Mouse (Mus musculus) lung, postnatal 36 days (tissue): ENCODE measurements around the gene Sirt7.
A peak's percentile ranks its signal among the peaks of the same experiment; 100 is the strongest.
"Not testable (repeated sequence)": the region's sequence is repeated elsewhere in the genome, so short reads cannot be mapped to it uniquely, and the experiment has no call there.

Experiments
- DNase-seq: peaks from one replicate; pipeline ENCODE4 v3.0.0; 2022; ENCODE audit warnings: mixed read lengths

Gene Sirt7

GRCm38 (mm10) chr11:120616617-120617294 lies 8.3 kb downstream of the Sirt7 start:
- DNase-seq, result no peak

- DNase-seq, result no peak
These were observed 9.3 kb downstream of the Sirt7 start for GRCm38 (mm10) chr11:120615606-120616203.

DNA sequence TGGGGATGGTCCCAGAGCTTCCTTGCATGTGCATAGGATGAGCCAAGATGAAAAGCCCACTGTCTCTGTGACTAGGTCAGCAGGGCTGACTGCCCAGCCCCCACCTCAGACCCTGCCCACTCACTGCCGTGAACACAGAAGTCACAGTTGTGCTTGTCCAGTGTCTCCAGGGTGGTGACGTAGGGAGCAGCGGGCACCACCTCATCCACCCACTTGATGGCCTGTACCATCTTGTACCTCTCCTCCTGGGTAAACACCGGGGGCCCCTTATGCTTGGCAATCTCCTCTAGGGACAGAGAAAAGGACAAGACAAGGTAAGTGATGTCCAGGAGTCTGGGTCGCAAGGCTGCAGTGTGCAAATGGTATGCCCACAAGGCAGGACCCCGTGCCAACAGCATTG lies 9.9 kb downstream of the Sirt7 start:
- DNase-seq, result no peak

GRCm38 (mm10) chr11:120613976-120614375 lies 11.1 kb downstream of the Sirt7 start:
- no peak for DNase-seq

GRCm38 (mm10) chr11:120613481-120613972 lies 11.5 kb downstream of the Sirt7 start:
- DNase-seq, result no peak

GRCm38 (mm10) chr11:120612763-120613162 lies 12.3 kb downstream of the Sirt7 start:
- DNase-seq, result peak; percentile 79

- no peak for DNase-seq
These were observed 14.5 kb downstream of the Sirt7 start for GRCm38 (mm10) chr11:120610477-120611046.

DNA sequence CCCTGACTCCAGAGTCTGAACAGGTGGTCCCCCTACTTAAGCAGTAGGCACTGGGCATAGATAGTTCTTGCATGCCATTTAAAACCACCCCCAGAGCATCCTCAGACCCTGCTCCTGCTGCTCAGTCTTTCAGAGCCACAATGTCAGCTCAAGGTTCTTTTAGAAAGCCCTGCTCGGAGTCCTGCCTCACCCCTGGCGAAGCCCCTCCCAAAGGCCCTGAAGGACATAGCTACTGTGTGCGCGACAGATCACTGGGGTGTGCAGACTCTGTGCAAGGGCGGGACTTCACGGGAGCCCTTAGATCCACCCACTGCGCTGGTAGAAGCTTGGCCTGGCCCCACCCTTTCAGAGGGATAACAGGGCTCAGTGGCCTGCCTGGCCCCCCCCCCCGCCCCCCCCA lies 15.8 kb downstream of the Sirt7 start:
- no peak for DNase-seq

- no peak for DNase-seq
These were observed 16.6 kb downstream of the Sirt7 start, which contains the start of gene Npb for GRCm38 (mm10) chr11:120608241-120609034. Gene Npb, plus strand, starts transcription at chr11:120608477.

DNA sequence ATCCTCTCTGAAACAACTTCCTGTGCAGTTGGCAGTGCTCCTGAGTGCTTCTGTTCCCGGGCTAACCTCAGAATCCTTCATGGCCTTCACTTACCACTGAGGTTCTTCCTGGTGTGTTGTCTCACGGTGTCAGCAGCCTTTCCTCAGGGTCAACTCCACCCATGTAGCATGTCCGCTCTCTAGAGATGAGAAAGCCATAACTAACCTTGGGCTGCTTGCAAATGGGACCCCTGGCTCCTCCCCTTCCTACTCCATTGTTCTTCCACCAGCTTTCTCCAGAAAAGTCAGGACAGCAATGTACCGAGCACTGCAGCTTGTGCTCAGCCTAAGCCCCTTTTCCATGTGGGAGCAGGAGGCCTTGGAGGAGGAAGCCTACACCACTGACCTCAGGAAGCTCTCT lies 18.3 kb downstream of the Sirt7 start:
- DNase-seq, result no peak

DNA sequence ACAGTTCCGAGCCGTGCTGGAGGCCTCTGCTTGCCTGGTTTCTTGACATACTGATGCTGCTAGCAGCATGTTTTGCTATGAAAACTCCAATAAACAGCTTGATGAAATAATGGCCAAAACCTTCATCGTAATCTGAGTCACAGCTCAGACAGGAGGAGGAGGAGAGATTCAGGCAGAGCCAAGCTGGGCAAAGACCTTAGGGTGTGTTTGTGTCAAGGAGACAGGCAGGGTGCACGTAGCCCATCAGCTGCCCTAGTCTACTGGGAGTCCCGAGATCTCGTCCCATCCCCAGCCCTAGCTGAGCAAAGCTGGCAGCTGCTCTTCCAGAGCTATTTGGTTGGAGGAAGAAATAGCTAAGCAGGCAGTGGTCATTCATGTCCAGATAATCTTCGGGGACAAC lies 19.4 kb downstream of the Sirt7 start:
- no peak for DNase-seq

DNA sequence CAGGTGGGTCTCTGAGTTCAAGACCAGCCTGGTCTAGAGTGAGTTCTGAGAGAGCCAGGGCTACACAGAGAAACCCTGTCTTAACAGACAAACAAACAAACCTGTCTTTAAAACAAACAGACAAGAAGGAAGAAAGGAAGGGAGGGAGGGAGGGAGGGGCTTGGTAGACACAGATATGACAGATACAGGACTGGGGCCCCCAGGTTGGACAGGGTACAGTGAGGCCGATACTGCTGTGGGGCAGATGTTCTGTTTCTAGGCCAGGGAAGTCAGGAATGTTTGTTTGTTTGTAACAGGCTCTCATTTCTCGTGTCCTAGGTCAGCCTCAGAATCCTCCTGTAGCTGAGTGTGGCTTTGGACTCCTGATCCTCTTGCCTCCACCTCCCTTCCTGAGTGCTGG lies 21.5 kb downstream of the Sirt7 start:
- no peak for DNase-seq

DNA sequence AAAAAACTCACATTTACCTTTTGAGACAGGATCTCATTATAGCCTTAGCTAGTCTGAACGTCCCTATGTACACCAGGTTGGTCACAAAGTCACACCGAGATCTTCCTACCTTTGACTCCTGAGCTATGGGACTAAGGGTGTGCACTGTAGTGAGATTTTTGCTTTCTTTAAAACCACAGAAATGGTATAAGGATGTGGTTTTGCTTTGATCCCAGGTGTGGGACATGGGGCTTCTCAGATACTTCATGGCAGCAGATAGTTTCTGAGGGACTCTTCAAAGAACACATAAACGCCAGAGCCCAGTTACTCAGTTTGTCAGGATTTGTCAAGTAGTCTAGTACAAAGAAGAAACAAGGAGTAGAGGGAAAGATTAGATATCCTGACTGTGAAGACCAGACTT lies 24.3 kb downstream of the Sirt7 start:
- DNase-seq, result no peak

- DNase-seq, result no peak
These were observed 26.0 kb downstream of the Sirt7 start for GRCm38 (mm10) chr11:120598990-120599549.

DNA sequence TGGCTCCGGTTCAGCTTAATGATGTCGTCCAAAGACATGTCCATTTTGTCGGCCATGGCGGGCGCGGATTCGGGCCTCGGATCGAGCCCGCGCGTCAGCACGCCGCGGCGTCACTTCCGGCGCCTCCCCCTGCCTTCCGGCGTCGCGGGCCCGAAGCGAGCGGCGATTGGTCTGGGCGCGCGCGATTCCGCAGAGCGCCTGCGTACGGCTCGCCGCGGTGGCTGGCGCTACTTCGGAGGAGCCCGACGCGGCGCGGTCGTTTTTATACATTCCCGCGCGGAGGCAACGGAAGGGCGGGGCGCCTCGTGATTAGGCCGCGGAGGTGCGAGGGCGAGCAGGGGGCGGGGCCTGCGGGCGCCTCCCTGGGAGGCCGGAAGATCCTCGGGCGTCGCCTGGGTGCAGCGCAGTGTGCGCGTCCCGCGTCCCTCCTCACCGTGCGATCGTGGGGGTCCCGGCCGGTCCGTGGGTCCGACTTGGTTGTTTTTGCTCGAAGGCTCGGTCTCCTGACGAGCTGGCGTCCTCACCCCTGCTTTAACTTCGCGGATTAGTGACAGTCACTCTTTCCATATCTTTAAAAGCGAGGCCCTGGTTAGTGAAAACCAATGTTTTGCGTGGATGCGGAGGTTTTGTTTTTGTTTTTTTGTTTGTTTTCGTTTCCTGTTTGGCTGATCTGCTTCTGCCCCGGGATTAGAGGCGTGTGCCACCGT lies 26.6 kb downstream of the Sirt7 start, which contains the start of the genes Alyref and Anapc11:
Gene Alyref (minus strand): TSS at position 83 of the 707 bp plus-strand sequence.
Gene Anapc11 (plus strand): TSS at position 139 of the 707 bp plus-strand sequence.
- DNase-seq, result peak; percentile 95

DNA sequence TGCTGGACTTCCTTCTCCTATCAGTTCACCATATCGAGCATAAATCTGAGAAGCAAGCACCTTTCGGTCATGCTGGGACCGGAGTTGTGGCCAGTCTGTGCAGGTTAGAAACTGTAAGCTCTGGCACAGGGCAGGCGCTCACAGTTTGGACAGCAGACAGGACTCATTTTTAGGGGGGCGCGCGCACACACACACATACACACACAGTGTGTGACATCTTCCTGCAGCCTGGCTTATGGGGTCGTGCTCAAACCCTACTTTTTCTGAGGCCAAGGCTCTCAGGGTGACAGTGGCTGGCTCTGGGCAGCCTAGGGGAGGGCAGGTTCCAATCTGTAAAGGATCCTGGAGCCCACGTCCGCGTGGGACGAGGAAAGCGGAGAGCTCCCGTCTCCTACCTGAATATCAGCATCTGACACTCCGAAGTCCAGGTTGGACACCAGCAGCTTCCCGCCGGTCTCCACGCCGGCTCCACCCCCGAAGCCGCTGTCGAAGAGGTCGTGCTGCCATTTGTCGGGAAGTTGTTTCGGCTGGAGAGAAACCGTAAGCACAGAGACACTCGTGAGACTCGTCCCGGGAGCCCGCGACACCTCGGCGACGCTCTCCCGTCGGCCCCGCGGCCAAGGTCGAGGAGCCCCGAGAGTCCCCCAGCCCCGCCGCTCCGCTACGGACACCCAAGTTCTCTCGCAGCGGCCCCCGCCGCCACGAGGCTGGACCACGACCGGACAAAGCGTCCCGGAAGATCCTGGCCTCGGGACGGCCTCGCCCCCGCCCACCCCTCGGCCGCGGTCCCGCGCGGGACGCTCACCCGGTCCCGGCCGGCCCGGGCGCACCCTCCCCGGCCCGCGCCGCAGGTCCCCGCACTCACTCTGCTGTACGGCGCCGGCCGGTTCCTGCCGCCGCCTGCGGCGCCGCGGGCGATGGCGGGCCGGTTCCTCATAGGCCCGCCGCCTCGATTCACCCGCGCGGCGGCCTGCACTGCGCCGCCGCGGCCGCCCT lies 27.5 kb downstream of the Sirt7 start:
- DNase-seq, result no peak

- DNase-seq, result no peak
These were observed 36.5 kb downstream of the Sirt7 start for GRCm38 (mm10) chr11:120588531-120588930.

DNA sequence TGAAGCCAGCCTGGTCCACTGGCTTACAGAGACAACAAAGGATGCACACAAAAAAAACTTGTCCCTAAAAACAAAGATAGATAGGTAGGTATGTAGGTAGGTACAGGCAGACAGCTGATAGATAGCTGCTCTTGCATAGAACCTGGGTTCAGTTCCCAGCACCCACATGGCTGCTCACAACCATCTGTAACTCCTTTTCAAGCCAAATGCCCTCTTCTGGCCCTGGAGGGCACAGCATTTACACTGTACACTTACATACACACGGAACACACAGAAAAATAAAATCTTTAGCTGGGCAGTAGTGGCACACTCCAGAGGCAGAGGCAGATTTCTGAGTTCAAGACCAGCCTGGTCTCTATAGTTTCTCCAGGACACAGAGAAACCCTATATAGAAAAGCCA lies 41.1 kb downstream of the Sirt7 start:
- no peak for DNase-seq

GRCm38 (mm10) chr11:120582982-120583293 lies 42.1 kb downstream of the Sirt7 start:
- not testable (repeated sequence) for DNase-seq

DNA sequence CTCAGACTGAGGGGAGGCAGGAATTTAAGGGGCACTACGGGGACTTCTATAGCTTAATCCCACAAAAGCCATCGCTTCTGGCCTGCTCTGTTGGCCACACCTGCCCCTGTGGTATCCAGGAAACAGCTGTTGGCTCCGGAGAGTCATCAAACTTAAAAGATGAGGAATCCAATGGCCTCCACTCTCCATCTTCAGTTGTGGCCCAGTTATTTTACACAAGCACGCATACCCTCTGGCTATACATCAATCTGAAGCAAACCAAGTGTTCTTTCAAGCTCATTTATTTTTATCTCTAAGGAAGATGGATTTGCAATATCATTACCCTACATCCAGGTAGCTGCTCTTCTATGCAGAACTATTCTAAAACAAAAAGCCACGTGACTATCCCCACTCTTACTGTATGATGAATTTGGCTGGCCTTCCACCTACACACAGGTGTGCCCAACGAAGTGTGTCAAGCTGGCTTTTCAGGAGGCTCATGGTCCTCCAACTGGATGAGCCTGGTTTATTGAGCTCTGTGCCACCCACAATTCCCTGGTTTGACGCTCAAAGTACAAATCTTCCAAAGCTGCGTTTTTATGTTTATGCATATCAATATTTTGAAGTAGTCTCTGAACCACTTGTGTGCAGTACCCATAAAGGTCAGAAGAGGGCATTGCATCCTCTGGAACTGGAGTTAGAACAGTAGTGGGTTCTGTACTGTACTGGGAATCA lies 42.6 kb downstream of the Sirt7 start:
- peak; percentile 84 for DNase-seq
